Mouse (Mus musculus) forebrain, postnatal 0 days (tissue): ENCODE data around the gene Sgsm1. TPM values are rescaled to one million over a fixed set of nuclear protein-coding genes. Genes with fewer than 3 reads are reported as not detected.

Experiments used
- ATAC-seq: fragments of 200-750 bp; cut with Nextera tagmentation; 2 replicates; pipeline ENCODE4 v1.8.0; 2017; ENCODE audit warnings: mild to moderate bottlenecking, moderate library complexity
- DNase-seq: peaks from one replicate; pipeline ENCODE4 v3.0.0-alpha.2; 2015
- H3K27ac ChIP-seq: fragments of 300-500 bp; sonication (generic); 2 replicates; pipeline ENCODE4 v1.5.1; 2014; ENCODE audit warnings: low read depth, mild to moderate bottlenecking, antibody characterized with exemption, low read length, moderate library complexity, mixed read lengths
- H3K27me3 ChIP-seq: fragments of 300-500 bp; sonication (generic); 2 replicates; pipeline ENCODE4 v1.6.1; 2014; ENCODE audit warnings: mild to moderate bottlenecking, low read length, mixed read lengths; ENCODE audit not compliant: insufficient read depth
- H3K36me3 ChIP-seq: fragments of 300-500 bp; sonication (generic); 2 replicates; pipeline ENCODE4 v1.6.1; 2014; ENCODE audit warnings: mild to moderate bottlenecking, moderate library complexity; ENCODE audit not compliant: insufficient read depth
- H3K4me1 ChIP-seq: fragments of 300-500 bp; sonication (generic); 2 replicates; pipeline ENCODE4 v1.6.1; 2014; ENCODE audit warnings: antibody characterized with exemption; ENCODE audit not compliant: insufficient read depth
- H3K4me2 ChIP-seq: fragments of 300-500 bp; sonication (generic); 2 replicates; pipeline ENCODE4 v1.6.1; 2014; ENCODE audit warnings: low read depth, mild to moderate bottlenecking, moderate library complexity
- H3K4me3 ChIP-seq: fragments of 300-500 bp; sonication (generic); 2 replicates; pipeline ENCODE4 v1.5.1; 2014; ENCODE audit warnings: low read depth, low read length, mixed read lengths
- H3K9ac ChIP-seq: fragments of 300-500 bp; sonication (generic); 2 replicates; pipeline ENCODE4 v1.6.1; 2014; ENCODE audit warnings: mild to moderate bottlenecking
- H3K9me3 ChIP-seq: fragments of 300-500 bp; sonication (generic); 2 replicates; pipeline ENCODE4 v1.6.1; 2016; ENCODE audit warnings: low read length
- CTCF ChIP-seq: sonication (generic); IDR thresholded peaks from 2 replicates; pipeline ENCODE4 v1.5.1; 2016; ENCODE audit warnings: antibody characterized with exemption, control low read depth, low read depth
- WGBS: fragments of 180-500 bp; shearing (Covaris S2); extraction: QIAGEN DNeasy Blood & Tissue Kit; methylation state at CpG from one replicate; pipeline ENCODE4 v1.1.7; 2014; 5-methylcytosine and 5-hydroxymethylcytosine counted together
- polyA plus RNA-seq: library from polyadenylated mRNA; unstranded; fragments of >200 nt; fragmentation: Nextera tagmentation; extraction: Ambion mirVana; gene quantifications from 2 replicates; pipeline ENCODE4 v1.2.1, GENCODE M21; 2015
- total RNA-seq: library from RNA; depleted of rRNA; stranded (reverse); fragments of >200 nt; gene quantifications from 2 replicates; pipeline ENCODE4 v1.2.3, GENCODE M21; 2014

The Sgsm1 gene
- total and polyA plus RNA-seq, 2 experiments from 2014 or later, result 16.5 to 48.7 TPM

GRCm38 (mm10) chr5:113212156-113212835 lies 98.3 kb downstream of the Sgsm1 start:
- H3K4me3 ChIP-seq, result no peak overlapping the region
- ATAC-seq, result no peak
- H3K4me1 ChIP-seq, result peaks cover 7% of the 10 kb centered on the region; the same call in 1 of the 2 replicates
- H3K36me3 ChIP-seq, result no peaks in the 10 kb centered on the region
- H3K27ac ChIP-seq, result no peak overlapping the region
- no peaks in the 10 kb centered on the region for H3K9me3 ChIP-seq
- H3K9ac ChIP-seq, result no peak overlapping the region
- DNase-seq, result no peak
- 82% methylated on average over 10 of the region's 10 CpGs for WGBS
- no peak for TF ChIP-seq CTCF
- H3K4me2 ChIP-seq, result no peak overlapping the region
- H3K27me3 ChIP-seq, result no peaks in the 10 kb centered on the region

GRCm38 (mm10) chr5:113210314-113210713 lies 100.3 kb downstream of the Sgsm1 start:
- no peak overlapping the region for H3K4me3 ChIP-seq
- WGBS, result 82% methylated on average over 6 of the region's 6 CpGs
- H3K36me3 ChIP-seq, result no peaks in the 10 kb centered on the region
- no peaks in the 10 kb centered on the region for H3K9me3 ChIP-seq
- peaks cover 7% of the 10 kb centered on the region; the same call in 1 of the 2 replicates for H3K4me1 ChIP-seq
- H3K27ac ChIP-seq, result no peak overlapping the region
- DNase-seq (no peak), ATAC-seq (no peak)
- H3K27me3 ChIP-seq, result no peaks in the 10 kb centered on the region
- TF ChIP-seq CTCF, result no peak
- no peak overlapping the region for H3K4me2 ChIP-seq
- H3K9ac ChIP-seq, result no peak overlapping the region

GRCm38 (mm10) chr5:113209898-113210297 lies 100.7 kb downstream of the Sgsm1 start:
- WGBS, result 89% methylated on average over 13 of the region's 13 CpGs
- no peak overlapping the region for H3K9ac ChIP-seq
- no peaks in the 10 kb centered on the region for H3K9me3 ChIP-seq
- H3K4me2 ChIP-seq, result no peak overlapping the region
- no peak overlapping the region for H3K4me3 ChIP-seq
- H3K36me3 ChIP-seq, result no peaks in the 10 kb centered on the region
- H3K4me1 ChIP-seq, result peaks cover 7% of the 10 kb centered on the region; the same call in 1 of the 2 replicates
- no peak for ATAC-seq
- TF ChIP-seq CTCF, result no peak
- H3K27ac ChIP-seq, result peak overlapping the region; percentile 59; the same call in 1 of the 2 replicates
- no peak for DNase-seq
- no peaks in the 10 kb centered on the region for H3K27me3 ChIP-seq

- H3K27me3 ChIP-seq, result no peaks in the 10 kb centered on the region
- 58% methylated on average over 11 of the region's 11 CpGs for WGBS
- peak overlapping the region; percentile 59; the same call in 1 of the 2 replicates for H3K27ac ChIP-seq
- peaks cover 7% of the 10 kb centered on the region; the same call in 1 of the 2 replicates for H3K4me1 ChIP-seq
- no peak overlapping the region; the same call in 1 of the 2 replicates for H3K9ac ChIP-seq
- no peak overlapping the region for H3K4me2 ChIP-seq
- ATAC-seq (no peak), DNase-seq (no peak)
- TF ChIP-seq CTCF, result no peak
- H3K9me3 ChIP-seq, result no peaks in the 10 kb centered on the region
- no peak overlapping the region for H3K4me3 ChIP-seq
- H3K36me3 ChIP-seq, result no peaks in the 10 kb centered on the region
Measured at GRCm38 (mm10) chr5:113209401-113209750, 101.2 kb downstream of the Sgsm1 start.

- no peak for TF ChIP-seq CTCF
- no peak overlapping the region for H3K4me3 ChIP-seq
- ATAC-seq (peak; percentile 86), DNase-seq (peak; percentile 65)
- peak overlapping the region; percentile 59 for H3K27ac ChIP-seq
- no peaks in the 10 kb centered on the region for H3K27me3 ChIP-seq
- H3K4me1 ChIP-seq, result peaks cover 7% of the 10 kb centered on the region; the same call in 1 of the 2 replicates
- no peaks in the 10 kb centered on the region for H3K36me3 ChIP-seq
- no peak overlapping the region for H3K4me2 ChIP-seq
- WGBS, result 31% methylated on average over 11 of the region's 11 CpGs
- H3K9me3 ChIP-seq, result no peaks in the 10 kb centered on the region
- no peak overlapping the region; the same call in 1 of the 2 replicates for H3K9ac ChIP-seq
Measured at GRCm38 (mm10) chr5:113208622-113209400, 101.8 kb downstream of the Sgsm1 start.

GRCm38 (mm10) chr5:113208048-113208447 lies 102.5 kb downstream of the Sgsm1 start:
- WGBS, result 62% methylated on average over 4 of the region's 4 CpGs
- ATAC-seq (no peak), DNase-seq (no peak)
- H3K36me3 ChIP-seq, result no peaks in the 10 kb centered on the region
- no peak overlapping the region for H3K4me2 ChIP-seq
- no peak overlapping the region for H3K9ac ChIP-seq
- peaks cover 7% of the 10 kb centered on the region; the same call in 1 of the 2 replicates for H3K4me1 ChIP-seq
- H3K27ac ChIP-seq, result no peak overlapping the region
- no peak overlapping the region for H3K4me3 ChIP-seq
- H3K9me3 ChIP-seq, result no peaks in the 10 kb centered on the region
- H3K27me3 ChIP-seq, result no peaks in the 10 kb centered on the region
- no peak for TF ChIP-seq CTCF
